In genomic region chr8:116814118-116814851, GRCm38 (mm10) we compare ENCODE assay signal across 10 mouse cellular contexts.
DNase-seq lines count a peak whose midpoint lies in the region; ATAC-seq and TF ChIP-seq lines count a peak whose summit lies in the region.
"Had no signal": no experiment of that assay in that cellular context is flagged by ENCODE, and none has a peak within 500 bp of the region (broad histone marks: within the 10 kb centered on the region; RNA-seq: fewer than 3 reads in every experiment).

No protein-coding gene starts in this region.

- H3K9ac ChIP-seq in lung, embryonic 14.5 days = no peak overlapping the region
- H3K9ac ChIP-seq: neural tube, embryonic 13.5 days had no signal

- no peaks in the 10 kb centered on the region for H3K36me3 ChIP-seq in embryonic facial prominence, embryonic 10.5 days (replicated peaks)
- H3K36me3 ChIP-seq in lung, embryonic 14.5 days (ENCODE audit: insufficient read depth) = no peaks in the 10 kb centered on the region
- no peaks in the 10 kb centered on the region for H3K36me3 ChIP-seq in midbrain, embryonic 10.5 days
- H3K36me3 ChIP-seq: neural tube, embryonic 13.5 days had no signal

- peak; percentile 9 to 16 for DNase-seq in left cerebral cortex, adult 18-20 months (ENCODE audit: low spot score in 2 of 2)
- DNase-seq in left cerebral cortex, adult 8-10 months (ENCODE audit: low spot score in 2 of 2) = no peak
- peak; percentile 71 for DNase-seq in adrenal gland, adult 2 months
- DNase-seq in embryonic facial prominence, embryonic 10.5 days (ENCODE audit: low spot score) = peak; percentile 12
- DNase-seq in heart, postnatal 14 days = peak; percentile 66 to 76
- peak; percentile 81 for DNase-seq in lung, embryonic 14.5 days
- no peak for DNase-seq in T-cell, adult 2 months (ENCODE audit: low spot score)
- DNase-seq in midbrain, embryonic 10.5 days (ENCODE audit: low spot score) = no peak

- 56% methylated on average over 10 of the region's 10 CpGs for WGBS in embryonic facial prominence, embryonic 10.5 days
- 23% methylated on average over 10 of the region's 10 CpGs for WGBS in lung, embryonic 14.5 days
- 68% methylated on average over 10 of the region's 10 CpGs for WGBS in midbrain, embryonic 10.5 days

- no peak overlapping the region for H3K4me3 ChIP-seq in embryonic facial prominence, embryonic 10.5 days
- no peak overlapping the region for H3K4me3 ChIP-seq in lung, embryonic 14.5 days (ENCODE audit: low read depth, low read length)
- no peak overlapping the region for H3K4me3 ChIP-seq in midbrain, embryonic 10.5 days
- H3K4me3 ChIP-seq: neural tube, embryonic 13.5 days had no signal

- no peak for TF ChIP-seq CTCF in lung, embryonic 14.5 days (IDR thresholded peaks at IDR 0.05; ENCODE audit: low read depth)

- no peaks in the 10 kb centered on the region for H3K9me3 ChIP-seq in embryonic facial prominence, embryonic 10.5 days
- H3K9me3 ChIP-seq in lung, embryonic 14.5 days (ENCODE audit: low read depth, low read length) = no peaks in the 10 kb centered on the region
- H3K9me3 ChIP-seq in midbrain, embryonic 10.5 days (replicated peaks) = no peaks in the 10 kb centered on the region
- H3K9me3 ChIP-seq: neural tube, embryonic 13.5 days had no signal

- H3K4me1 ChIP-seq in embryonic facial prominence, embryonic 10.5 days = 0 out of 2 replicates have a peak, but pooled peaks cover 4% of the 10 kb centered on the region
- H3K4me1 ChIP-seq in lung, embryonic 14.5 days (ENCODE audit: insufficient read depth) = no peaks in the 10 kb centered on the region
- no peaks in the 10 kb centered on the region for H3K4me1 ChIP-seq in midbrain, embryonic 10.5 days
- H3K4me1 ChIP-seq: neural tube, embryonic 13.5 days had no signal

- peak overlapping the region; percentile 23 for H3K4me2 ChIP-seq in lung, embryonic 14.5 days
- H3K4me2 ChIP-seq: neural tube, embryonic 13.5 days had no signal

- peak; percentile 93 for ATAC-seq in lung, embryonic 14.5 days (ENCODE audit: insufficient read depth)
- ATAC-seq: Patski had no signal

- no peak overlapping the region for H3K27ac ChIP-seq in embryonic facial prominence, embryonic 10.5 days (replicated peaks)
- peak overlapping the region; percentile 52; the same call in 1 of the 2 replicates for H3K27ac ChIP-seq in lung, embryonic 14.5 days (ENCODE audit: low read depth)
- H3K27ac ChIP-seq in midbrain, embryonic 10.5 days (replicated peaks) = no peak overlapping the region
- H3K27ac ChIP-seq: neural tube, embryonic 13.5 days had no signal

- no peaks in the 10 kb centered on the region for H3K27me3 ChIP-seq in embryonic facial prominence, embryonic 10.5 days (replicated peaks; ENCODE audit: low read depth, poor library complexity, severe bottlenecking)
- no peaks in the 10 kb centered on the region for H3K27me3 ChIP-seq in lung, embryonic 14.5 days (ENCODE audit: insufficient read depth, low read length)
- H3K27me3 ChIP-seq in midbrain, embryonic 10.5 days (ENCODE audit: low read depth, poor library complexity, severe bottlenecking) = no peaks in the 10 kb centered on the region
- H3K27me3 ChIP-seq: neural tube, embryonic 13.5 days; Patski had no signal

- intact Hi-C loops in heart, postnatal 14 days (cut with DNase I) = no loop called here

Comparison
In these comparisons a context has a peak if more than half of its experiments do, and no peak if none do; other contexts are left out.
1. DNase-seq: peak in left cerebral cortex, adult 18-20 months (2 of 2), adrenal gland, adult 2 months (single experiment), embryonic facial prominence, embryonic 10.5 days (single experiment), heart, postnatal 14 days (2 of 2) and lung, embryonic 14.5 days (single experiment); none in left cerebral cortex, adult 8-10 months (0 of 2), T-cell, adult 2 months (single experiment) and midbrain, embryonic 10.5 days (single experiment).